Mouse (Mus musculus) E14TG2a.4 (cell line): ENCODE results near the gene Meaf6.

Source experiments
- CTCF ChIP-seq: conservative IDR thresholded peaks from 2 replicates; pipeline ENCODE4 v1.5.1; 2014; ENCODE audit warnings: low read length
- POU5F1 ChIP-seq: IDR thresholded peaks from 2 replicates; pipeline ENCODE4 v1.6.1; 2014; ENCODE audit warnings: low read length, borderline replicate concordance

GRCm38 (mm10) chr4:125084403-125085345 lies at the start of gene Meaf6:
- TF ChIP-seq CTCF (no peak), POU5F1 (no peak)
